Mouse (Mus musculus) heart, embryonic 15.5 days (tissue): ENCODE data around the gene Itpr2. TPM values are rescaled to one million over a fixed set of nuclear protein-coding genes. Genes with fewer than 3 reads are reported as not detected.
"Not testable (repeated sequence)": the region's sequence is repeated elsewhere in the genome, so short reads cannot be mapped to it uniquely, and the experiment has no call there.

Experiments
- ATAC-seq: fragments of 200-750 bp; cut with Nextera tagmentation; replicated peaks from 2 replicates; pipeline ENCODE4 v1.8.0; 2017; ENCODE audit warnings: low read depth, moderate TSS enrichment; ENCODE audit not compliant: insufficient number of reproducible peaks, insufficient read depth, low FRiP score
- H3K27ac ChIP-seq: fragments of 300-500 bp; sonication (generic); 2 replicates; pipeline ENCODE4 v1.5.1; 2015; ENCODE audit warnings: mild to moderate bottlenecking, inconsistent platforms
- H3K27me3 ChIP-seq: fragments of 300-500 bp; sonication (generic); 2 replicates; pipeline ENCODE4 v1.6.1; 2015; ENCODE audit warnings: inconsistent platforms
- H3K36me3 ChIP-seq: fragments of 300-500 bp; sonication (generic); 2 replicates; pipeline ENCODE4 v1.6.1; 2015; ENCODE audit warnings: mild to moderate bottlenecking, inconsistent platforms
- H3K4me1 ChIP-seq: fragments of 300-500 bp; sonication (generic); replicated peaks from 2 replicates; pipeline ENCODE4 v1.6.1; 2015; ENCODE audit warnings: inconsistent platforms
- H3K4me2 ChIP-seq: fragments of 300-500 bp; sonication (generic); 2 replicates; pipeline ENCODE4 v1.6.1; 2015; ENCODE audit warnings: inconsistent platforms, mild to moderate bottlenecking, moderate library complexity
- H3K4me3 ChIP-seq: fragments of 300-500 bp; sonication (generic); 2 replicates; pipeline ENCODE4 v1.5.1; 2015; ENCODE audit warnings: mild to moderate bottlenecking, inconsistent platforms
- H3K9ac ChIP-seq: fragments of 300-500 bp; sonication (generic); 2 replicates; pipeline ENCODE4 v1.6.1; 2015; ENCODE audit warnings: mild to moderate bottlenecking, inconsistent platforms
- H3K9me3 ChIP-seq: fragments of 300-500 bp; sonication (generic); replicated peaks from 2 replicates; pipeline ENCODE4 v1.6.1; 2016; ENCODE audit warnings: inconsistent platforms
- WGBS: fragments of 180-500 bp; shearing (Covaris S2); methylation state at CpG from one replicate; pipeline ENCODE4 v1.1.7; 2015; ENCODE audit warnings: mixed read lengths; 5-methylcytosine and 5-hydroxymethylcytosine counted together
- polyA plus RNA-seq: library from polyadenylated mRNA; unstranded; fragments of >200 nt; fragmentation: Nextera tagmentation; extraction: Ambion mirVana; gene quantifications from 2 replicates; pipeline ENCODE4 v1.2.1, GENCODE M21; 2015

Itpr2 gene
- polyA plus RNA-seq, 1 experiment from 2014 or later, result 39.2 TPM

DNA sequence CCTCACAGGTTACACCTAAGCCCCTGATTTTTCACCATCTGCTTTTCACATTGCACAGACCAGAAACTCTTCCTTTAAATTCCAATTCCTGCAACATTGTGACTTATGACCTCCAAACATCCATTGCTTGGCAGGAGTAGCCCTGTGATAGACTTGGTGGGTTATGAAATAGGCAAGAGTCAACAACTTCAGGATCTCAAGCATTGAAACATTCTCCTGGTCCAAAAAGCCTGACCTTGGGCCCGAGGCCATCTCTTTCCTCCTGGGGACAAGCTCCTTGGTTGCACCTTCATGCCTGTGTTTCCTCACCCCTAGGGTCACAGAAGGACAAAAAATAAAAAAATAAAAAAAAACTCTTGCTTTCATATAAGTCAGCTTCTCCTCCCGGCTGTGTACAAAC is 32.1 kb downstream of the Itpr2 start:
- no peak for ATAC-seq
- peaks cover 17% of the 10 kb centered on the region; the same call in 1 of the 2 replicates for H3K36me3 ChIP-seq
- H3K27me3 ChIP-seq, result no peaks in the 10 kb centered on the region
- H3K9me3 ChIP-seq, result no peaks in the 10 kb centered on the region
- H3K4me3 ChIP-seq, result no peak overlapping the region
- no peak overlapping the region for H3K9ac ChIP-seq
- WGBS, result 88% methylated on average over 2 of the region's 2 CpGs
- H3K4me2 ChIP-seq, result no peak overlapping the region
- H3K4me1 ChIP-seq, result no peaks in the 10 kb centered on the region
- no peak overlapping the region for H3K27ac ChIP-seq

DNA sequence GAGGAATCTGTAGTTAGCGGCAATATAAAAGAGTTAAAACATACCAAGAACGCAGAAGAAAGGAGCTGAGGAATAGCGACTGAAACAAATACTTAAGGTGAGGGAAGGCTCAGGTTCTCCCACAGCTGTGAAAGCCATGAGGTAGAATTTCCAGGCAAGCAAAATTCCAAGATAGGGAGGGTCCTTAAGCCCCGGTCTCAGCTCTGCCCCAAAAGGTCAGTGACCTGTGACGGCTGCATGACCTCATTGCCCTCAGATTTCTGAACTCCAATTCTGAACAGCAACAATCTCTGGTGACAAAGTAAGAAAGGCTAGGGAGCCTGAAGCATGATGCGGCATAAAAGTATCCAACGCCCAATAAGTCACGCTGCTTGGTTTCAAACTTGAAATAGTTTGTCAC is 33.7 kb downstream of the Itpr2 start:
- no peak for ATAC-seq
- Histone ChIP-seq H3K4me3 (no peak overlapping the region), H3K36me3 (peaks cover 19% of the 10 kb centered on the region; the same call in 1 of the 2 replicates), H3K4me2 (no peak overlapping the region), H3K27ac (no peak overlapping the region), H3K9ac (no peak overlapping the region), H3K4me1 (no peaks in the 10 kb centered on the region), H3K9me3 (no peaks in the 10 kb centered on the region), H3K27me3 (no peaks in the 10 kb centered on the region)
- WGBS, result 70% methylated on average over 8 of the region's 8 CpGs

DNA sequence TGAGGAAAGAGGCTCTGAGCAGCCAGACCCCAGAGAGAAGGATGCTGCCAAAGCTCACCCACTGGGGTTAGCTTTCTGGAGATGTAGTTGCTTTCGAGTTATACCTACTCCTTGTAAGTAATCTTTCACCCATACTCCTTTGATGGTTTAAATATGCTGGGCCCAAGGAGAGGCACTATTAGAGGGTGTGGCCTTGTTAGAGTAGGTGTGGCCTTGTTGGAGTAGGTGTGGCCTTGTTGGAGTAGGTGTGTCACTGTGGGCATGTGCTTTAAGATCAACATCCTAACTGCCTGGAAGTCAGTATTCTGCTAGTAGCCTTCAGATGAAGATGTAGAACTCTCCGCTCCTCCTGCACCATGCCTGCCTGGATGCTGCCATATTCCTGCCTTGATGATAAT is 37.4 kb downstream of the Itpr2 start:
- not testable (repeated sequence) for H3K9me3 ChIP-seq, H3K9ac ChIP-seq, ATAC-seq, H3K27me3 ChIP-seq, H3K4me3 ChIP-seq, H3K27ac ChIP-seq, H3K4me1 ChIP-seq, H3K4me2 ChIP-seq
- H3K36me3 ChIP-seq, result peaks cover 14% of the 10 kb centered on the region; the same call in 1 of the 2 replicates
- 95% methylated on average over 2 of the region's 2 CpGs for WGBS

DNA sequence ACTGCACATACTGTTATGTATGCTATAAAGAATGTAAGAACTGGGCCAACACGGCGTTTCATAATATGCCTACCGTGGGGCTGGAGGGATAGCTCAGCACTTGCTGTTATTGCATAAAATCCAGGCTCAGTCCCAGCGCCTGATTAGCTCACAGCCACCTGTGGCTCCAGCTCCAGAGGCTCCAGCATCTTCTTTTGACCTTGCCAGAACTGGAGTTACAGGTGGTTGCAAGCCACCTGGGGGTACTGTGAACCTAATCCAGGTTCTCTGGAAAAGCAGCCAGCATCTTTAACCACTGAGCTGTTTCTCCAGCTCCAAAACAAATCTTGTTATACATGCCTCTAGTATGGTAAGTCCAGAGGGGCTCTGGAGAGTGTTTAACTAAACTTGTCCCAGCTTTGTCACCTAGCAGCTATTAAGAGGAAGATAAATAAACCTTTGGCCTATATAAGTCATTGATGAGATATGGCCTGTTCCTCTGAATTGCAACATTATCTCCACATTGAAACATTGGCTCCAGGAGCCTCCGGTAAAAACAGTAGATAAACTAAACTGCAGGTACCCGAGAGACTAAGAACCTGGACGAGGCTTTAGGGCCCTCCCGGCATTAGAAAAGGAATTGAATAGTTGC is 37.9 kb downstream of the Itpr2 start:
- no peak overlapping the region for H3K27ac ChIP-seq
- no peak overlapping the region for H3K4me2 ChIP-seq
- ATAC-seq, result no peak
- H3K9ac ChIP-seq, result no peak overlapping the region
- no peaks in the 10 kb centered on the region for H3K9me3 ChIP-seq
- H3K4me3 ChIP-seq, result no peak overlapping the region
- peaks cover 5% of the 10 kb centered on the region; the same call in 1 of the 2 replicates for H3K4me1 ChIP-seq
- 72% methylated on average over 8 of the region's 8 CpGs for WGBS
- peaks cover 14% of the 10 kb centered on the region; the same call in 1 of the 2 replicates for H3K36me3 ChIP-seq
- H3K27me3 ChIP-seq, result no peaks in the 10 kb centered on the region

DNA sequence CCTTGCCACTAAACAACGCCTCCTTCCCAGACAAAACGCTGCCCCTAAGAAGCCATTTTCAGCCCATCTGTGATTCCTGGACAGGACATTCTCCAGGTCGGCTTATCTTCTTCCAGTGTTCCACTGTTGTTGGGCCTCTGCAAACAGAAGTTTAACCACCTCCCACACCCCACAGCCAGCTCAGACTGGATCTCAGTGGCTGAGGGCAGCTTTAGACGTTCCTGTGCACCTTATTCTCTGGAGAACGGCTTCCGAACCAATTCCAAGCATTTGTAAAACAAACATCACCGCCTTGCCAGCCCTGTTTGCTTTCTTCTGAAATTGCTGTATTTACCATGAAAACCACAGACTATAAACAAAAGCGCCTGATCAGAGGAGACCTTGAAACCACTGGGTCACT is 41.1 kb downstream of the Itpr2 start:
- no peaks in the 10 kb centered on the region for H3K9me3 ChIP-seq
- no peak overlapping the region for H3K4me3 ChIP-seq
- no peak overlapping the region for H3K27ac ChIP-seq
- no peak overlapping the region for H3K4me2 ChIP-seq
- ATAC-seq, result no peak
- no peak overlapping the region for H3K9ac ChIP-seq
- no peaks in the 10 kb centered on the region for H3K27me3 ChIP-seq
- peaks cover 4% of the 10 kb centered on the region; the same call in 1 of the 2 replicates for H3K36me3 ChIP-seq
- WGBS, result 55% methylated on average over 8 of the region's 8 CpGs
- H3K4me1 ChIP-seq, result peaks cover 5% of the 10 kb centered on the region; the same call in 1 of the 2 replicates

DNA sequence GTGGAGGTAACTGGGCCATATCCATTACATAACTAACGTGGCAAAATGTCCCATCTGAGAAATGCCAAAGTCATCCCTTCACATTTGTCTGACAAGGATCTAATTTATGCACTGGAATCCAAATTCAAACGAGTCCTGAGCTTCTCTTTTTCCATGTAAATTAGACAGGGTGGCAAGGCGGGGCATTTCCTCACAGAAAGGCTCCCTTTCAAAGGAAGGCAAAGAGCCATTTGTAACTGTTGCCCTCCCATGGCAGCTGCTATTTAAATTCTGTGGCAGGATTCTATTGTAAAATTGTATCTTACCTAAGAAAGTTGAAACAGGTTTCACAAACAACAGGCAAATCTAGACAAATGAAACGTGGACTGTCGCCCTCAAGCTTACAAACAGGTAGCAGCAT is 43.6 kb downstream of the Itpr2 start:
- 65% methylated on average over 5 of the region's 5 CpGs for WGBS
- H3K4me3 ChIP-seq, result no peak overlapping the region
- no peaks in the 10 kb centered on the region for H3K27me3 ChIP-seq
- H3K9me3 ChIP-seq, result no peaks in the 10 kb centered on the region
- ATAC-seq, result no peak
- H3K27ac ChIP-seq, result no peak overlapping the region
- no peak overlapping the region for H3K4me2 ChIP-seq
- H3K36me3 ChIP-seq, result no peaks in the 10 kb centered on the region
- peaks cover 5% of the 10 kb centered on the region; the same call in 1 of the 2 replicates for H3K4me1 ChIP-seq
- no peak overlapping the region for H3K9ac ChIP-seq

DNA sequence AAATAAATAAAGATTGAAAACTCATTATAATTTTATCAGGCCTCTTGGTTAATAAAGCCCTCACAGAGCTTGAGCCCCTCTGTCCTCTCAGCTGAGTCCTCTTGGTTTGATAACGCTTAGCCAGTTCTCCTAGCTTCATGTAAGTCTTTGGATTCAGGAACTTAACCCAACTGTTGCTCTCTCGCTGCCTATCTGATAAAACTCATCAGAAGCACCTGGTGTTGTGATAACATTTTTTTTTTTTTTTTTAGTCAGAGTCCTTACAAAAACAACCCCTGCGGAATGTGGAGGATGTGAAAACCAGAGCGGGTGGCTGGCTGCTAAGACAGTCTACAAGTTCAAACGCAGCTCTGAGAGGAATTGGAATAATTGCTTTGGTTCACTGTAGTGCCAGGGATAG is 45.3 kb downstream of the Itpr2 start:
- no peak overlapping the region for H3K9ac ChIP-seq
- no peaks in the 10 kb centered on the region for H3K36me3 ChIP-seq
- H3K4me3 ChIP-seq, result no peak overlapping the region
- WGBS, result 68% methylated on average over 5 of the region's 5 CpGs
- no peak overlapping the region for H3K27ac ChIP-seq
- no peak overlapping the region for H3K4me2 ChIP-seq
- no peaks in the 10 kb centered on the region for H3K9me3 ChIP-seq
- peaks cover 7% of the 10 kb centered on the region; the same call in 1 of the 2 replicates for H3K4me1 ChIP-seq
- no peak for ATAC-seq
- H3K27me3 ChIP-seq, result no peaks in the 10 kb centered on the region

DNA sequence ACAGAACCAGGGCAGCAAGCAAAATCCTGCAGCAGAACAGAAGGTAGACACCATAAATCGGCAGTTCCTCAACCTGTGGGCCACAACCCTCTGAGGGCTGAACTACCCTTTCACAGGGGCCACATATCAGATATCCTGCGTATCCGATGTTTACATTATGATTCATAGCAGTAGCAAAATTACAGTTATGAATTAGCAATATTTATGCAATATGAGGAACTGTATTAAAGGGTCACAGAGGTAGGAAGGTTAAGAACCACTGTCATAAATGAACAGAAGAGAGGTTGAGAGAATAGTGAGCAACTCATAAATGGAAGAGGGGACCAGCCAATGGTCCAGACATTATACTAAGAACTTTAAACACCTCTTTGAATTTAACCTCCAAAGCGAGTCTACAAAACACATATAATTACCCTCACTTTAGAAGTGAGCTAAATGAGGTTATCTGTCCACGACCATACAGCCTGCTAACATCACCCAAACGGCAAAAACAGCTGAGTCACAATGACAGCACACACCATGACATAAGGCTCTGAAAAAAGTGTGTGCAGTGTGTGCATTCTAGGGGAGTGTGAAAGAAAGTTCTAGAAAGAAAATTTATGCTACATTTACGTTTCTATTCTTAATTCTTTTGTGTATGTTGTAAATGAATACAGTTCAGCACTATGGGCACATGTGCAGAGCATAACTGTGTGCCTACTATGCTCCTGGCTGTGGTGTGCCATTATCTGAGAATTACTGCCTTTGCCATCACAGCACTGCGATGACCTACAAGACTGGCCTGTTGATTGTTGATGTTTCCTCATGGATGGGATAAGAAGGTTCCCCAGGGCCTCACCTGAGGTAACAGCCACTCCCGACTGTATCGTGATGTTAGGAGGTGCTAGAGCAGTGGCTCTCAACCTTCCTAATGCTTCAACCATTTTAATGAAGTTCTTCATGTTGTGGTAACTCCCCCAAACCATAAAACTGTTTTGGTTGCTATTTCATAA is 47.2 kb downstream of the Itpr2 start:
- no peak for ATAC-seq
- Histone ChIP-seq H3K4me3 (no peak overlapping the region), H3K36me3 (no peaks in the 10 kb centered on the region), H3K9ac (no peak overlapping the region), H3K4me2 (no peak overlapping the region), H3K27me3 (no peaks in the 10 kb centered on the region), H3K27ac (no peak overlapping the region), H3K9me3 (no peaks in the 10 kb centered on the region), H3K4me1 (peaks cover 2% of the 10 kb centered on the region; the same call in 1 of the 2 replicates)
- WGBS, result 81% methylated on average over 10 of the region's 10 CpGs

DNA sequence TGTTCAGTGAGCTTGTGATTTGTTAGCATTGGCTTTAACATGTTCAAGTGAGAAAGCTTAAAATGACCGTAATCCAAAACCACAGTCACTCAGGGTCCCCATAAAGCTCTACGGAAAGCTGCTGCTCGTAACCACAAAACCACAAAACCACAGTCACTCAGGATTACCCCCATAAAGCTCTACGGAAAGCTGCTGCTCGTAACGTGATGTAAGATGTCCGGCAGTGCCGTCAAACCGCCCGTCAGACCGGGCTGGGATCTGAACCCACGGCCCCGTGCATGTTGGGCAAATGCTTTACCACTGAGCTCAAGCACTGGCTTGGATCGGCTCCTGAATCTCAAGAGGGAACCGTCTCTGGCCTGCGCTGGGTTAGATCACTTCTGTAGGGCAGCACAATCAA is 49.5 kb downstream of the Itpr2 start:
- 83% methylated on average over 16 of the region's 16 CpGs for WGBS
- Histone ChIP-seq H3K4me2 (no peak overlapping the region), H3K36me3 (no peaks in the 10 kb centered on the region), H3K27me3 (no peaks in the 10 kb centered on the region), H3K4me1 (peaks cover 2% of the 10 kb centered on the region; the same call in 1 of the 2 replicates), H3K4me3 (no peak overlapping the region), H3K9me3 (no peaks in the 10 kb centered on the region), H3K27ac (no peak overlapping the region), H3K9ac (no peak overlapping the region)
- no peak for ATAC-seq

DNA sequence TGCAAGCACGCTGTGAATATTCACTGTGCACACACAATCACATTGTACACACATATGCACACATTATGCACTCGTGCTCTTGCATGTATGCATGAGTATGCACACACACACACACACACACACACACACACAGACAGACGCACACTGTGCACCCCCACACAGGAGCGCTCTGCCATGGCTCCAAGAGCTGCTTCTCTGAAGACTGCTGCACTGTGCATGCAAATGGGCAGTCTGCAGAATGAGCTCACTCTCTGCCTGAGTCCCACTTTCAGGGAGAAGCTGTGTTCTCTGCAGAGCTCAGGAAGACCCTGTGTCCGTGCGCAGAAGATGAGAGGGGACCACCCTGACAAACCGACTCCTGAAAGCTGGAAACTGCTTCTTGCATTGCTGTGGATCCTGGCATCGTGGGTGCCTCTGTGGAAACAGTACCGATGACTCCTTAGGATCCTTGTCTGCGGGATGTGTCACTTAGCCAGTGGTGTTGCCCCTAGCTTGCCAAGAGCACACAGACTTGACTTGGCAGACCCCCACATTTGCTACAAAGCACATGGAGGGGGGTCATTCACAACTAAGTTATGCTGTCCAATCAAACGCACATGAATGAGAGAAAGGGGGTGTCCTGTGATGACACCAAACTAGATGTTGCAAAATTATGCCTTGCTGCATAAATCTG is 55.9 kb downstream of the Itpr2 start:
- Histone ChIP-seq H3K27me3 (no peaks in the 10 kb centered on the region), H3K4me3 (no peak overlapping the region), H3K9ac (no peak overlapping the region), H3K36me3 (no peaks in the 10 kb centered on the region), H3K9me3 (no peaks in the 10 kb centered on the region), H3K4me1 (no peaks in the 10 kb centered on the region), H3K27ac (no peak overlapping the region), H3K4me2 (no peak overlapping the region)
- WGBS, result 86% methylated on average over 11 of the region's 11 CpGs
- ATAC-seq, result no peak

DNA sequence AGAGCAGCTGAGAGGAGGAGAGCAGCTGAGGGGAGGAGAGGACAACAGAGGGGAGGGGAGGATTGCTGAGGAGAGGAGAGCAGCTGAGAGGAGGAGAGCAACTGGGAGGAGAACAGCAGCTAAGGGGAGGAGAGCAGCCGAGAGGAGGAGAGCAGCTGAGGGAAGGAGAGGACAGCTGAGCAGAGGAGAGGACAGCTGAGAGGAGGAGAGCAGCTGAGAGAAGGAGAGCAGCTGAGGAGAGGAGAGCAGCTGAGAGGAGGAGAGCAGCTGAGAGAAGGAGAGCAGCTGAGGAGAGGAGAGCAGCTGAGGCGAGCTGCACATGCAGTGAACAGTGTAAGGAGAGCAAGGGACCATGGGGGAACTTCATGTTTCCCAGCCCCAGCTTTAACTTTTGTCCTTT is 62.2 kb downstream of the Itpr2 start:
- WGBS, result 48% methylated on average over 2 of the region's 2 CpGs
- H3K27ac ChIP-seq, result no peak overlapping the region
- no peaks in the 10 kb centered on the region for H3K36me3 ChIP-seq
- no peak overlapping the region for H3K4me3 ChIP-seq
- no peaks in the 10 kb centered on the region for H3K9me3 ChIP-seq
- no peak for ATAC-seq
- no peaks in the 10 kb centered on the region for H3K27me3 ChIP-seq
- no peak overlapping the region for H3K4me2 ChIP-seq
- no peaks in the 10 kb centered on the region for H3K4me1 ChIP-seq
- H3K9ac ChIP-seq, result no peak overlapping the region
